Mouse (Mus musculus) lung, embryonic 15.5 days (tissue): ENCODE results near the gene 2810021J22Rik. TPM values are rescaled to one million over a fixed set of nuclear protein-coding genes. Genes with fewer than 3 reads are reported as not detected.

Experiments
- ATAC-seq: fragments of 200-750 bp; cut with Nextera tagmentation; 2 replicates; pipeline ENCODE4 v1.8.0; 2017; ENCODE audit warnings: moderate number of reproducible peaks, borderline replicate concordance; ENCODE audit not compliant: low FRiP score, low TSS enrichment; ENCODE audit errors: extremely low read depth
- H3K27ac ChIP-seq: fragments of 300-500 bp; sonication (generic); 2 replicates; pipeline ENCODE4 v1.5.1; 2015; ENCODE audit warnings: moderate library complexity, mild to moderate bottlenecking, inconsistent platforms
- H3K27me3 ChIP-seq: fragments of 300-500 bp; sonication (generic); 2 replicates; pipeline ENCODE4 v1.6.1; 2015; ENCODE audit warnings: inconsistent platforms
- H3K36me3 ChIP-seq: fragments of 300-500 bp; sonication (generic); 2 replicates; pipeline ENCODE4 v1.6.1; 2015; ENCODE audit warnings: inconsistent platforms
- H3K4me1 ChIP-seq: fragments of 300-500 bp; sonication (generic); 2 replicates; pipeline ENCODE4 v1.6.1; 2015; ENCODE audit warnings: inconsistent platforms
- H3K4me2 ChIP-seq: fragments of 300-500 bp; sonication (generic); 2 replicates; pipeline ENCODE4 v1.6.1; 2015; ENCODE audit warnings: inconsistent platforms, mild to moderate bottlenecking, moderate library complexity
- H3K4me3 ChIP-seq: fragments of 300-500 bp; sonication (generic); 2 replicates; pipeline ENCODE4 v1.5.1; 2015; ENCODE audit warnings: mild to moderate bottlenecking, inconsistent platforms
- H3K9ac ChIP-seq: fragments of 300-500 bp; sonication (generic); 2 replicates; pipeline ENCODE4 v1.6.1; 2015; ENCODE audit warnings: inconsistent platforms
- H3K9me3 ChIP-seq: fragments of 300-500 bp; sonication (generic); 2 replicates; pipeline ENCODE4 v1.6.1; 2016; ENCODE audit warnings: inconsistent platforms
- WGBS: fragments of 180-500 bp; shearing (Covaris S2); methylation state at CpG from one replicate; pipeline ENCODE4 v1.1.7; 2015; 5-methylcytosine and 5-hydroxymethylcytosine counted together
- polyA plus RNA-seq: library from polyadenylated mRNA; unstranded; fragments of >200 nt; fragmentation: Nextera tagmentation; extraction: Ambion mirVana; gene quantifications from 2 replicates; pipeline ENCODE4 v1.2.1, GENCODE M21; 2015

Gene 2810021J22Rik
- polyA plus RNA-seq, 1 experiment from 2014 or later: 7.6 TPM

- no peak overlapping the region for H3K4me3 ChIP-seq
- no peak for ATAC-seq
- no peaks in the 10 kb centered on the region for H3K9me3 ChIP-seq
- 67% methylated on average over 5 of the region's 5 CpGs for WGBS
- H3K27me3 ChIP-seq: 0 out of 2 replicates have a peak, but pooled peaks cover 5% of the 10 kb centered on the region
- H3K4me1 ChIP-seq: no peaks in the 10 kb centered on the region; the same call in 1 of the 2 replicates
- H3K36me3 ChIP-seq: no peaks in the 10 kb centered on the region
- H3K9ac ChIP-seq: no peak overlapping the region
- H3K4me2 ChIP-seq: no peak overlapping the region
- no peak overlapping the region for H3K27ac ChIP-seq
Measured at GRCm38 (mm10) chr11:58918759-58919158, 51.7 kb downstream of the 2810021J22Rik start.

- Histone ChIP-seq H3K9me3 (no peaks in the 10 kb centered on the region), H3K4me3 (no peak overlapping the region), H3K4me2 (no peak overlapping the region), H3K4me1 (0 out of 2 replicates have a peak, but pooled peaks cover 1% of the 10 kb centered on the region), H3K27me3 (0 out of 2 replicates have a peak, but pooled peaks cover 5% of the 10 kb centered on the region), H3K9ac (no peak overlapping the region), H3K36me3 (no peaks in the 10 kb centered on the region), H3K27ac (no peak overlapping the region)
- 75% methylated on average over 9 of the region's 9 CpGs for WGBS
- ATAC-seq: no peak
Measured at GRCm38 (mm10) chr11:58922420-58922819, 55.4 kb downstream of the 2810021J22Rik start.

- no peak overlapping the region for H3K4me2 ChIP-seq
- peaks cover 9% of the 10 kb centered on the region for H3K36me3 ChIP-seq
- H3K9me3 ChIP-seq: no peaks in the 10 kb centered on the region
- H3K9ac ChIP-seq: no peak overlapping the region
- no peak overlapping the region for H3K27ac ChIP-seq
- ATAC-seq: no peak
- H3K4me1 ChIP-seq: 0 out of 2 replicates have a peak, but pooled peaks cover 15% of the 10 kb centered on the region
- H3K4me3 ChIP-seq: no peak overlapping the region
- 54% methylated on average over 2 of the region's 3 CpGs for WGBS
- H3K27me3 ChIP-seq: 0 out of 2 replicates have a peak, but pooled peaks cover 5% of the 10 kb centered on the region
Measured at GRCm38 (mm10) chr11:58926651-58927050, 59.6 kb downstream of the 2810021J22Rik start.

- H3K9ac ChIP-seq: no peak overlapping the region
- 53% methylated on average over 2 of the region's 2 CpGs for WGBS
- no peak overlapping the region for H3K27ac ChIP-seq
Measured at GRCm38 (mm10) chr11:58927053-58927452, 60.0 kb downstream of the 2810021J22Rik start.

GRCm38 (mm10) chr11:58927790-58928651, 61.0 kb downstream of the 2810021J22Rik start:
- H3K9ac ChIP-seq: no peak overlapping the region
- peak overlapping the region; percentile 48 for H3K4me2 ChIP-seq
- H3K27ac ChIP-seq: peak overlapping the region; percentile 67
- H3K9me3 ChIP-seq: no peaks in the 10 kb centered on the region
- WGBS: 14% methylated on average over 20 of the region's 20 CpGs
- 0 out of 2 replicates have a peak, but pooled peaks cover 15% of the 10 kb centered on the region for H3K4me1 ChIP-seq
- ATAC-seq: peak; percentile 64; the same call in 1 of the 2 replicates
- 0 out of 2 replicates have a peak, but pooled peaks cover 3% of the 10 kb centered on the region for H3K27me3 ChIP-seq
- peak overlapping the region; percentile 26 for H3K4me3 ChIP-seq
- peaks cover 22% of the 10 kb centered on the region for H3K36me3 ChIP-seq

More at GRCm38 (mm10) chr11:58927053-58927452, 60.0 kb downstream of the 2810021J22Rik start:
- ATAC-seq: no peak
- H3K4me2 ChIP-seq: no peak overlapping the region
- no peaks in the 10 kb centered on the region for H3K9me3 ChIP-seq
- peaks cover 13% of the 10 kb centered on the region for H3K36me3 ChIP-seq
- H3K4me3 ChIP-seq: no peak overlapping the region
- 0 out of 2 replicates have a peak, but pooled peaks cover 5% of the 10 kb centered on the region for H3K27me3 ChIP-seq
- H3K4me1 ChIP-seq: 0 out of 2 replicates have a peak, but pooled peaks cover 15% of the 10 kb centered on the region

GRCm38 (mm10) chr11:58929055-58929454, 62.0 kb downstream of the 2810021J22Rik start:
- H3K4me3 ChIP-seq: no peak overlapping the region
- no peak overlapping the region for H3K27ac ChIP-seq
- H3K9ac ChIP-seq: no peak overlapping the region
- H3K4me1 ChIP-seq: 0 out of 2 replicates have a peak, but pooled peaks cover 15% of the 10 kb centered on the region
- no peak overlapping the region for H3K4me2 ChIP-seq
- WGBS: 65% methylated on average over 4 of the region's 4 CpGs
- peaks cover 33% of the 10 kb centered on the region for H3K36me3 ChIP-seq
- no peaks in the 10 kb centered on the region for H3K9me3 ChIP-seq
- no peak for ATAC-seq
- H3K27me3 ChIP-seq: no peaks in the 10 kb centered on the region

GRCm38 (mm10) chr11:58929641-58930040, 62.6 kb downstream of the 2810021J22Rik start:
- Histone ChIP-seq H3K4me1 (0 out of 2 replicates have a peak, but pooled peaks cover 15% of the 10 kb centered on the region), H3K36me3 (peaks cover 37% of the 10 kb centered on the region), H3K9me3 (no peaks in the 10 kb centered on the region), H3K4me2 (no peak overlapping the region), H3K27me3 (no peaks in the 10 kb centered on the region), H3K9ac (no peak overlapping the region), H3K4me3 (no peak overlapping the region), H3K27ac (no peak overlapping the region)
- no peak for ATAC-seq
- 33% methylated on average over 3 of the region's 3 CpGs for WGBS

GRCm38 (mm10) chr11:58930254-58930653, 63.2 kb downstream of the 2810021J22Rik start:
- Histone ChIP-seq H3K9me3 (no peaks in the 10 kb centered on the region), H3K4me1 (0 out of 2 replicates have a peak, but pooled peaks cover 15% of the 10 kb centered on the region), H3K27me3 (no peaks in the 10 kb centered on the region), H3K4me2 (no peak overlapping the region), H3K27ac (no peak overlapping the region), H3K9ac (no peak overlapping the region), H3K36me3 (peaks cover 41% of the 10 kb centered on the region), H3K4me3 (no peak overlapping the region)
- no peak for ATAC-seq
- 79% methylated on average over 3 of the region's 3 CpGs for WGBS

GRCm38 (mm10) chr11:58931576-58931975, 64.6 kb downstream of the 2810021J22Rik start:
- no peaks in the 10 kb centered on the region for H3K9me3 ChIP-seq
- no peak overlapping the region for H3K9ac ChIP-seq
- H3K27me3 ChIP-seq: no peaks in the 10 kb centered on the region
- H3K4me1 ChIP-seq: peaks cover 20% of the 10 kb centered on the region; the same call in 1 of the 2 replicates
- no peak overlapping the region for H3K4me2 ChIP-seq
- peaks cover 52% of the 10 kb centered on the region for H3K36me3 ChIP-seq
- 62% methylated on average over 4 of the region's 4 CpGs for WGBS
- H3K27ac ChIP-seq: no peak overlapping the region
- no peak overlapping the region for H3K4me3 ChIP-seq
- ATAC-seq: 0 out of 2 replicates have a peak, but pooled peaks have one; percentile 19

Other genes with a start within 250 kb of the 2810021J22Rik start
- gene Olfr323, start 236.7 kb upstream of the 2810021J22Rik start, polyA plus RNA-seq: not detected in 2 replicates
- 0.11 and 0.16 TPM in 2 replicates for gene Trim58, start 226.8 kb upstream of the 2810021J22Rik start, polyA plus RNA-seq
- not detected in 2 replicates for gene Olfr322, start 208.4 kb upstream of the 2810021J22Rik start, polyA plus RNA-seq
- not detected in 2 replicates for gene Olfr320, start 186.1 kb upstream of the 2810021J22Rik start, polyA plus RNA-seq
- not detected in 2 replicates for gene Olfr319, start 168.1 kb upstream of the 2810021J22Rik start, polyA plus RNA-seq
- not detected in 2 replicates for gene Olfr318, start 143.2 kb upstream of the 2810021J22Rik start, polyA plus RNA-seq
- not detected in 2 replicates for gene Olfr317, start 128.0 kb upstream of the 2810021J22Rik start, polyA plus RNA-seq
- gene Olfr316, start 114.5 kb upstream of the 2810021J22Rik start, polyA plus RNA-seq: not detected in 2 replicates
- not detected in 2 replicates for gene Olfr315, start 94.0 kb upstream of the 2810021J22Rik start, polyA plus RNA-seq
- not detected in 2 replicates for gene Olfr314, start 84.3 kb upstream of the 2810021J22Rik start, polyA plus RNA-seq
- gene Fam183b, start 65.3 kb upstream of the 2810021J22Rik start, polyA plus RNA-seq: 4.5 and 5.7 TPM in 2 replicates
- gene Olfr313, start 52.2 kb upstream of the 2810021J22Rik start, polyA plus RNA-seq: not detected in 2 replicates
- gene Olfr312, start 38.0 kb upstream of the 2810021J22Rik start, polyA plus RNA-seq: not detected in 2 replicates
- not detected in 2 replicates for gene Olfr311, start 28.0 kb upstream of the 2810021J22Rik start, polyA plus RNA-seq
- gene Gm12258, start 20.1 kb upstream of the 2810021J22Rik start, polyA plus RNA-seq: 8.1 and 8.9 TPM in 2 replicates
- gene Zfp39, start 37.0 kb downstream of the 2810021J22Rik start, polyA plus RNA-seq: 4.9 and 5.1 TPM in 2 replicates
- 0.15 TPM in 1 of 2 replicates, not detected in the other for gene Btnl10, start 50.7 kb downstream of the 2810021J22Rik start, polyA plus RNA-seq
- 241 and 245 TPM in 2 replicates for gene Rnf187, start 71.7 kb downstream of the 2810021J22Rik start, polyA plus RNA-seq
- 19.3 and 21.5 TPM in 2 replicates for gene Hist3h2ba, start 81.7 kb downstream of the 2810021J22Rik start, polyA plus RNA-seq
- 22.2 and 23.7 TPM in 2 replicates for gene Hist3h2a, start 87.5 kb downstream of the 2810021J22Rik start, polyA plus RNA-seq
- 0.31 and 0.39 TPM in 2 replicates for gene Trim17, start 87.5 kb downstream of the 2810021J22Rik start, polyA plus RNA-seq
- 19.9 and 22.9 TPM in 2 replicates for gene Trim11, start 110.9 kb downstream of the 2810021J22Rik start, polyA plus RNA-seq